Mouse (Mus musculus) A20 (cell line): ENCODE results near the gene Faap20.

Experiments used
- DNase-seq: peaks from one replicate; pipeline ENCODE4 v3.0.0-alpha.2; 2011; ENCODE audit warnings: low read depth, low spot score

Gene Faap20

DNA sequence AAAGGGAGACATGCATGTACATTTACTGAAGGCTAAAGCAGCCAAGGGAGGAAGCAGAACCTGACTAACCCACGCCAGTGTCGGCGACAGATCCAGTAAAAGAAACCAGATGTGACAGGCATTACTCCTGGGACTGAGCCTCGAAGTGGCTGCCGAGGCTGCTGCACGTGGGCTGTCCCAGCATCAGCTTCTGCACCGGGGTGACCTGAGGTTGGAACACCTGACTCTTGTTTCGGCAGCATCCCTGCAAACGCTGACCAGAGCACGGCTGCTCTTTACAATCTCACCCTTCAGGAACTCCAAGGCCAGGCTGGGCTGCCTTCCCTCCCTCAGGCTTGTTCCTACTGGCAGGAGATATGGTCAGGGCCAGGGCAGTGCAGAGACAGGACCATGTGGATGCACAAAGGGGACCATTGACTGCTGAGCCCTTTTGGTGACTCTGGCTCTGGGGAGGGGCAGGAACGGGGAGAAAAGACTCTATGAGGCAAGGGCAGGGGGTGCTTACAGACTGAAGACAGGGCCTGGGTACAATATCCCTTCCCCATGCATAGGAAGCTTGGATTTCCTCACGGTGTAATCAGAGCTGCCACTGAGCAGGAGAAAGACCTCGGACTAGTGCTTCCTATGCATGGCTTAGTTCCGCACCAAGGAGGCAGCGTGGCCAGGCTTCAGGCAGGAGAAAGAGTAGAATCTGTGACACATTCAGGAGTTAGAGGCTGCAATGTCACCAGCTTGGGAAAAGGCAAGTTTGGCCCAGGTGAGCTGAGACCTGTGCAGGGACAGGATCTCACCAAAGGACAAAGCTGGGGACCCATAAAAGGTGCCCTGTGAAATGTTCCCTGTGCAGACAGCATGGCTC, 35.1 kb downstream of the Faap20 start:
- no peak for DNase-seq

GRCm38 (mm10) chr4:155286090-155286489, 36.5 kb downstream of the Faap20 start:
- DNase-seq = no peak

DNA sequence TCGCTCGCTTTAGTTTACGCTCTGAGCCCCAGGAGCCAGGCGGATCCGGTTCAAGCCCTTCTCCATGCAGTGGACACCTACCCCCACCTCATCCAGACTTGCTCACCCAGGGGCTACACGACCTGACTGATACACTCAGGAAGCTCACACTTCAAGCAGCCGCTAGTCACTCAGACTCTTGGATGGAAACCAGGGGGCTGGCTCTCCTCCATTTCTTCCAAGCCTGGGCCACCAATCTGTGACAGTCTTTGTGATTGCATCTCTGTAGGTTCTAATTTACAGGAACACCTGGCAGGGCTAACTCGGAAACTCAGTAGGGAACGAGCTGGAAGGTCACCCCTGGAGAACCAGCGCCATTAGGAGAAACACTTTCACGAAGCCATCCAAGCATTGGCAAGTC, 38.1 kb downstream of the Faap20 start:
- DNase-seq = no peak

GRCm38 (mm10) chr4:155288586-155288985, 39.0 kb downstream of the Faap20 start:
- DNase-seq = no peak

DNA sequence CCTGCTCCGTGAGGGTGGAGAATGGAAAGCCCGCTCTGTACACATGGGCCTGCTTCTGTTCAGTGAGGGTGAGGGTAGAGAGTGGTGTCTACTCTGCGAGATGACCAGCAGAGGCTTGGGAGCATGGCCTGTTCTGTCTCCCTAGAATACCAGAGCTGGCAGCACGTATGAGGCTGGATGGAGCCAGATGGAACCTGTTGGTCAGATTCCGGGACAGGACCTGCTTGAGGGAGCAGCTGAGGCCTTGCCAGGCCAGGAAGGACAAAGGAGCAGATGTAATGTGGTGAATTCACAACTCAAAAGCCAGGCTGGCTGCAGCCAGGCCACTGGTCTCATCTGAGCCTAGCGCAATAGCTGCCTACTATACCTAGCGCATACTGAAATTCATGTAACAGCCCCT, 40.4 kb downstream of the Faap20 start:
- DNase-seq = no peak

GRCm38 (mm10) chr4:155292863-155293262, 43.3 kb downstream of the Faap20 start:
- no peak for DNase-seq

- no peak for DNase-seq
These were observed 44.8 kb downstream of the Faap20 start for GRCm38 (mm10) chr4:155294381-155294780.

- no peak for DNase-seq
These were observed 45.5 kb downstream of the Faap20 start for GRCm38 (mm10) chr4:155295026-155295590.

- DNase-seq = no peak
These were observed 46.4 kb downstream of the Faap20 start for GRCm38 (mm10) chr4:155295996-155296395.

DNA sequence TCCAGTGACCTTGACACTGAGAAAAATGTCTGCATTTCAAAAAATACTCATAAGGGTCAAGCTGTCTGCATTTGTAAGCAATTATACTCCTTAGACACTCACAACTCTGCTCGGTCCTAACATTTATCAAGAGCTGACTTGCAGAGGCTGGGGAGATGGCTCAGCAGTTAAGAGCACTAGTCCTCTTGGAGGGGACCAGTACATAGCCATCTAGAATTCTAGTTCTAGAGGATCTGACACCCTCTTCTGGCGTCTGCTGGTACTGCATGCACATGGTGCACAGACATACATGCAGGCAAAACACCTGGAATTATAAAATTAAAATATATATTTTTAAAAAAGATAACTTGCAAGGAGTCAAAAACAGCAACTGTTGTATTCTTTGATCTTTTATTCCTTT, 47.5 kb downstream of the Faap20 start:
- peak; percentile 57 for DNase-seq

DNA sequence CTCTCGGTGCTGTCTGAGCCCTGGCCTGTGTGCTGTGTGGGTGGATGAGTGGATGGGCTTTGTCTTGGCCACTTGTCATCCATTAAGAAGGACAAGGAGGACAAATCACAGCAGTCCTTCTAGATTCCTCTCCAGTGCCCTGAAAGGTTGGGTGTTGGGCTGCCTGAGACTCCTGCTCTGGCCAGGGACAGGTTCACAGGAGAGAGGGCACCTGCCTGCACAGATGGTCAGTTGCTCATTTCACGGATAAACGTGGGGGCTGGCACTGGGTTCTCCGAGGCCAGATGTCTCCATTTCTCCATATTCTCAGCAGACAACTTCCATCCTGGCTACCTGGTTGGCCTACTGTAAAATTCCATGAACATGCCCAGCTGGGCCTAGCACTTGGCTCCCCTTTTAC, 49.2 kb downstream of the Faap20 start:
- DNase-seq = no peak

- DNase-seq = no peak
These were observed 51.0 kb downstream of the Faap20 start for GRCm38 (mm10) chr4:155300421-155301097.

DNA sequence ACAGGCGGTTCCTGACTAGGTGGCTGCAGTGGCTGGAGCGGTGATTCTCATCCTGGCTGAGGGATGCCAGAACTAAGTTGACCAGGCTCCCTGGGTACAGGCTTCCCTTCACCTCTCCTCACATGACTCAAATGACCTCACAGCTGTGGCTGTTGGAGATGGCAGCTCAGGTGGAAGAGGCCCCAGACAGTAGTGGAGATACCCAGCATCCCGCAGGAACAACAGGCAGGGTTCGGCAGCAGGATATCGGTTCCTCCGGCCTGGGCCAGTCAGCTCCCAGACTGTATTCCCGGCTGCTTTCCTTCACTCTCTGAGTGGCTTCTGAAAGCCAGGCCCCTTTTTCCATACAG, 51.5 kb downstream of the Faap20 start:
- no peak for DNase-seq

DNA sequence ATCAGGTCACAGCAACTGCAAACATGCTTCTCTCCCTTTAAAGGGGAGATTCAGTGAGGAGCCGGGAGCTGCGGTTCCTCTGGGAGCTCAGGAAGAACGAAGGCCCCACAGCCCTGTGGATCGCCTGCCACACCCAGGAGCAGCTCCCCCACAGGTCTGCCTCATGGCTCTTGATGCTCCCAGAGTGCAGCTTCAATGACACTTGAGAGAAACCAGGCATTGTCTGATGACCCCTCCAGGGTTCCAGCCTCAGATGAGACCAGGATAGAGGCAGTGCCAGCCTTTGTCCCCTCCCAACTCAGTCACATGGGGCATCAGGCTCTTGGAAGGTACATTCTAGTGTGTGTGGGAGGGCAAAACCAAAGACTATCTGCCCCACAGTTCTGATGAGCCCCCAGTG, 52.4 kb downstream of the Faap20 start:
- DNase-seq = no peak

- no peak for DNase-seq
These were observed 55.0 kb downstream of the Faap20 start for GRCm38 (mm10) chr4:155304508-155305096.

GRCm38 (mm10) chr4:155305531-155306031, 56.0 kb downstream of the Faap20 start:
- DNase-seq = no peak
